Mouse (Mus musculus): Measurements from ENCODE around the gene Rtp3. TPM values are rescaled to one million over a fixed set of nuclear protein-coding genes. Genes with fewer than 3 reads are reported as not detected.

Rtp3 gene
- polyA plus RNA-seq, 3 experiments from 2014 or later: not detected

- ATAC-seq: no peak
Measured at GRCm38 (mm10) chr9:110979411-110979810, 11.0 kb downstream of the Rtp3 start.

- ATAC-seq: no peak
Measured at GRCm38 (mm10) chr9:110965910-110966231, 24.5 kb downstream of the Rtp3 start.

- ATAC-seq: no peak
Measured at GRCm38 (mm10) chr9:110965062-110965909, 25.1 kb downstream of the Rtp3 start.

GRCm38 (mm10) chr9:110963566-110964115 is 26.7 kb downstream of the Rtp3 start:
- no peak for ATAC-seq

- no peak for ATAC-seq
Measured at GRCm38 (mm10) chr9:110961386-110961785, 29.0 kb downstream of the Rtp3 start.

- ATAC-seq: no peak
Measured at GRCm38 (mm10) chr9:110960230-110961149, 29.9 kb downstream of the Rtp3 start.

- no peak for ATAC-seq
Measured at GRCm38 (mm10) chr9:110959669-110960068, 30.7 kb downstream of the Rtp3 start.

GRCm38 (mm10) chr9:110955962-110956361 is 34.4 kb downstream of the Rtp3 start:
- ATAC-seq: no peak

GRCm38 (mm10) chr9:110954681-110955445 is 35.5 kb downstream of the Rtp3 start:
- no peak for ATAC-seq

- peak; percentile 64 for ATAC-seq
Measured at GRCm38 (mm10) chr9:110953550-110954461, 36.6 kb downstream of the Rtp3 start.

GRCm38 (mm10) chr9:110952931-110953549 is 37.3 kb downstream of the Rtp3 start:
- no peak for ATAC-seq

- ATAC-seq: no peak
Measured at GRCm38 (mm10) chr9:110952398-110952797, 38.0 kb downstream of the Rtp3 start.

GRCm38 (mm10) chr9:110951866-110952265 is 38.5 kb downstream of the Rtp3 start:
- no peak for ATAC-seq

GRCm38 (mm10) chr9:110951397-110951796 is 39.0 kb downstream of the Rtp3 start, which contains the start of gene Lrrc2:
Gene Lrrc2, plus strand, starts transcription at chr9:110951545.
- no peak for ATAC-seq

GRCm38 (mm10) chr9:110950109-110950508 is 40.3 kb downstream of the Rtp3 start:
- ATAC-seq: no peak

GRCm38 (mm10) chr9:110948813-110949310 is 41.5 kb downstream of the Rtp3 start:
- no peak for ATAC-seq

GRCm38 (mm10) chr9:110947900-110948299 is 42.5 kb downstream of the Rtp3 start:
- ATAC-seq: no peak

GRCm38 (mm10) chr9:110947261-110947661 is 43.1 kb downstream of the Rtp3 start:
- ATAC-seq: no peak

GRCm38 (mm10) chr9:110946548-110947044 is 43.8 kb downstream of the Rtp3 start:
- ATAC-seq: peak; percentile 99

GRCm38 (mm10) chr9:110945926-110946325 is 44.5 kb downstream of the Rtp3 start, which contains the start of gene Tdgf1:
Gene Tdgf1, minus strand, starts transcription at chr9:110946158.
- ATAC-seq: no peak

Data from inflammation-experienced regulatory T-cells, adult 6 months (primary cell).